Mouse (Mus musculus): ENCODE results near the gene Cxcl9.

Gene Cxcl9

DNA sequence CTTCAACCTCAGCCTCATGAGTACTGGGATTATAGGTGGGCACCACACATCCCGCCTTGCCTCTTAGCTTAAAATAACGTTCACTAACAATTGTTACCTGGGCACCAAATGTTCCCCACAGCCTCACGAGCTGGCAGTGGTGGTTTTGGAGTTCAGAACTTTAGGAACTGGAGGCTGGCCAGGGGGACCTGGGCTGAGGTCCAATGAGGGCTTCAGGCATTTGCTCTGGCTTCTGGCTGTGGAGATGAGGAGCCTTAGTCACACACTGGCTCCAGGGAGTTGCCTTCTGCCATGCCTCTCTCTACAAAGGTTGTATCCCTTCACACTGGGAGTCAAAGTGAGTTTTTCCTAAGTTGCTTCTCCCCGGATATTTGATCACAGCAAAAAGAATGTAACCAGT lies 45.3 kb downstream of the Cxcl9 start:
- DNase-seq (ENCODE audit: extremely low spot score, low read depth, low spot score), result no peak

DNA sequence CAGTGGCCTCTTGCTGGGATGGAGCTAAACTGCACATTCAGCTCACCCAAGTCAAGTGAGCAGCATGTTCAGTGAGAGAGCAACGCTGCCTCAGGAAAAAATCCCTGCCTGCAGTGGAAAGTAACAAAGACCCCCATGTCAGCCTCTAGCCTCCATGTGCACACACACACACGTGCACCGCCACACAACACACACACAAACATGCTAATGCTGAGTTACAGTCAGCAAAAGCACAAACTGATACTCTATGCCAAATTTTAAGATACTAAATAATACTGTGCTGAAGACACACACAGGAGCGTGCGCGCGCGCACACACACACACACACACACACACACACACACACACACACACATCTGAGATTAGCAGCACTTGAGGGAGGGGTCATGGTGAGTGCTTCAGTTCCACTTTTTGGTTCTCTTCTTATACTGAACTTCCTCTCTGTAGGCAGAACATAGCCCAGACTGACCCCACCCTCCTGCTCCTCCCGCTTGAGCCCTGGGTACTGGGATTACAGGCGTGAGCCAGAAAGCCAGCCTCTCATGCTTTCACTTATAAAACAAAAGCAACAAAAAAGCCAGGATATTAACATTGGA lies 48.8 kb downstream of the Cxcl9 start:
- no peak for DNase-seq (ENCODE audit: extremely low spot score, low read depth, low spot score)

DNA sequence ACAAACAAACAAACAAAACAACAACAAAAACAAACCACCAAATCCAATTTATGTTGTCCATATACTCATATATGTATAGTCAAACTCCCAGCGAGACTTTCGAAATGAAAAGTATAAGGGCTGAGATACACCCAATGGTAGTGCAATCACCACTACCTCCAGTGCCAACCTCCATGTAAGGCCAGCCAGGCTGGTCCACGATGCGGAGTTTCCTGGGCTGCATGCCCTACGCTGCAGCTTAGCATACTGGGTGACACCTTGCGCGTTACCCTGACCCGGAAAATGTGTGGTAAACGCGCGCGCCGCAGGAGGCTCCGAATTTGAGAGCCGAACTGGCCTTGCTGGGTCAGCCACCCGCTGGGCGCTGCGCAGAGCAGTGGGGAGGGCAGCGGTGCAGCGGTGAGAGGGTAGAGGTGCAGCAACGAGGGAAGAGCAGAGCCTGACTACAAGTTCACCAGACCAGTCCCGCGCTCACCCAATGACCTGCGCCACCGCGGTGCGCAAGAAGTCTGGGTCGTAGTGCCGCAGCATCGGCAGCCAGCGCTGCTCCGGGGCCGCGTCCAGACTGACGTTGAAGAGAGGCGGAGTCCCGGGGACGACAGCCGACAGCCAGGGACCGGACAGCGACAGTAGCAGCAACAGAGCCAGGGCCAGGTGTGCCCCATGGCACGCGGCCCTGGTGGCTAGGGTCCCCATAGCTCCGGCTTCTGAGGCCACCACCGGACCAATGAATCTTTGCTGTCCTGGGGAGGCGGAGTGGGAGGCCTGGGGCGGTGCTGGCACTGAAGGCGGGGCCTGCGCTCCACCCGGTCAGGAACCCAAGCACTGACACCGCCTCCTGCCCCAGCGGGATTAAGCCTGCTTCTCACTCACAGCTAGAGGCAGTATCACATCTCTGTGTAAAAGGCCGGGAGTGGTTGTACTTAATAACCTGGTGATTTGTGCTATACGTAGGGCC lies 50.2 kb downstream of the Cxcl9 start, which contains the start of gene Naaa:
Gene Naaa (minus strand): TSS at position 734 of the 958 bp plus-strand sequence.
- peak; percentile 35 for DNase-seq (ENCODE audit: extremely low spot score, low read depth, low spot score)

Data from hindlimb bud, embryonic 11.5 days (tissue).